Mouse (Mus musculus): ENCODE results near the gene Casr. TPM values are rescaled to one million over a fixed set of nuclear protein-coding genes. Genes with fewer than 3 reads are reported as not detected.

Casr gene
- polyA plus RNA-seq, 1 experiment from 2014 or later, result 0.07 TPM

DNA sequence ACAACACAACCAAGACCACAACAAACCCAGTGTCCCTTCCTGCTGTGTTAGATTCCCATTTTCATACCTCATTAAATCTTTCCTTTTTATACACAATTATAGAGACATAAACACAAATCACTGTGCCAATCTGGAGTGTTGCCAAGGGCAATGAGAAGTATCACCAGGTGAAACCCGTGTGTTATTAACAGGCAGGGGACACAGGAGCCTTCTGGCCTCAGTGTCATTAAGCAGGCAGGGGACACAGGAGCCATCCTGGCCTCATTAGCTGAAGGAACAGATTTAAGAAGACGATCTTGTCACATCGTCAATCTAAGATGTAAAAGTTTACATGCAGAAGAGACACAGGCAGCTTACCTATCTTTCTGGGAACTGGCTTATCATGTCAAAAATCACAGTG lies 33.1 kb downstream of the Casr start:
- H3K4me3 ChIP-seq (replicated peaks; ENCODE audit: low read length), result no peak overlapping the region
- no peak overlapping the region for H3K27ac ChIP-seq
- H3K4me1 ChIP-seq (replicated peaks; ENCODE audit: control insufficient read depth, insufficient read depth, low read length), result no peaks in the 10 kb centered on the region
- no peak for DNase-seq (ENCODE audit: low spot score)
- WGBS, result 81% methylated on average over 3 of the region's 3 CpGs
- no peaks in the 10 kb centered on the region for H3K9me3 ChIP-seq (ENCODE audit: control insufficient read depth, low read length)
- no peaks in the 10 kb centered on the region for H3K36me3 ChIP-seq (replicated peaks; ENCODE audit: control insufficient read depth, insufficient read depth)
- no peak overlapping the region for H3K9ac ChIP-seq
- no peak overlapping the region for H3K4me2 ChIP-seq (replicated peaks)
- no peaks in the 10 kb centered on the region for H3K27me3 ChIP-seq (ENCODE audit: control insufficient read depth, insufficient read depth, low read length)
- ATAC-seq (ENCODE audit: low FRiP score), result no peak

- H3K9me3 ChIP-seq (ENCODE audit: control insufficient read depth, low read length), result no peaks in the 10 kb centered on the region
- ATAC-seq (ENCODE audit: low FRiP score), result no peak
Measured at GRCm38 (mm10) chr16:36526596-36527282, 35.2 kb downstream of the Casr start.

GRCm38 (mm10) chr16:36523095-36523494 lies 38.8 kb downstream of the Casr start:
- H3K4me2 ChIP-seq (replicated peaks), result no peak overlapping the region
- H3K9ac ChIP-seq, result no peak overlapping the region
- DNase-seq (ENCODE audit: low spot score), result no peak
- no peak overlapping the region for H3K4me3 ChIP-seq (replicated peaks; ENCODE audit: low read length)
- WGBS, result 73% methylated on average over 5 of the region's 5 CpGs
- no peaks in the 10 kb centered on the region for H3K36me3 ChIP-seq (replicated peaks; ENCODE audit: control insufficient read depth, insufficient read depth)
- H3K27ac ChIP-seq, result no peak overlapping the region
- no peaks in the 10 kb centered on the region for H3K4me1 ChIP-seq (replicated peaks; ENCODE audit: control insufficient read depth, insufficient read depth, low read length)
- H3K27me3 ChIP-seq (ENCODE audit: control insufficient read depth, insufficient read depth, low read length), result no peaks in the 10 kb centered on the region
- no peak for ATAC-seq (ENCODE audit: low FRiP score)
- no peaks in the 10 kb centered on the region for H3K9me3 ChIP-seq (ENCODE audit: control insufficient read depth, low read length)

More at GRCm38 (mm10) chr16:36526596-36527282, 35.2 kb downstream of the Casr start:
- H3K27ac ChIP-seq, result no peak overlapping the region
- H3K36me3 ChIP-seq (replicated peaks; ENCODE audit: control insufficient read depth, insufficient read depth), result no peaks in the 10 kb centered on the region
- H3K27me3 ChIP-seq (ENCODE audit: control insufficient read depth, insufficient read depth, low read length), result no peaks in the 10 kb centered on the region
- no peak overlapping the region for H3K9ac ChIP-seq
- H3K4me1 ChIP-seq (replicated peaks; ENCODE audit: control insufficient read depth, insufficient read depth, low read length), result no peaks in the 10 kb centered on the region
- DNase-seq (ENCODE audit: low spot score), result no peak
- H3K4me3 ChIP-seq (replicated peaks; ENCODE audit: low read length), result no peak overlapping the region
- WGBS, result 53% methylated on average over 6 of the region's 6 CpGs
- no peak overlapping the region for H3K4me2 ChIP-seq (replicated peaks)

- DNase-seq (ENCODE audit: low spot score), result no peak
- Histone ChIP-seq H3K4me3 (replicated peaks; ENCODE audit: low read length) (no peak overlapping the region), H3K4me1 (replicated peaks; ENCODE audit: control insufficient read depth, insufficient read depth, low read length) (no peaks in the 10 kb centered on the region), H3K27me3 (ENCODE audit: control insufficient read depth, insufficient read depth, low read length) (no peaks in the 10 kb centered on the region), H3K9ac (no peak overlapping the region), H3K36me3 (replicated peaks; ENCODE audit: control insufficient read depth, insufficient read depth) (no peaks in the 10 kb centered on the region), H3K27ac (no peak overlapping the region), H3K4me2 (replicated peaks) (no peak overlapping the region), H3K9me3 (ENCODE audit: control insufficient read depth, low read length) (no peaks in the 10 kb centered on the region)
- no peak for ATAC-seq (ENCODE audit: low FRiP score)
- 75% methylated on average over 2 of the region's 2 CpGs for WGBS
Measured at GRCm38 (mm10) chr16:36516355-36516754, 45.6 kb downstream of the Casr start.

DNA sequence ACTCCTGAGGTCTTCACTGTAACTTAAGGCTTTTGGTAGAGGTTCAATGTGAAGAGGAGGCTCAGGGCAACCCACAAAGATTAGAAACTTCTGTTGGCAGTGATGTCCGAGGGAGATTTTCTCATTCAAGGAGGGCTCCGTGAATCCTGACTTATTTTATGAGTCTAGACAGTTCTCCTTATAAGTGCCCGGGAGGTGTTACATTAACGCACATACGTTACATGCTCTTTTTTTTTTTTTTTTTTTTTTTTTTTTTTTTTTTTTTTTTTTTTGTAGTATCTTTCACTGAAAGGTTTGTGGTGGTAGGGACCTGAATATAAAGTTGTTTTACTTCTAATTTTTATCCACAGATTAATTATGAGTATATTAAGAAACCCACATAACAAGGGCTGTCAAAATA lies 54.6 kb downstream of the Casr start:
- WGBS, result 93% methylated on average over 5 of the region's 5 CpGs
- H3K4me3 ChIP-seq (replicated peaks; ENCODE audit: low read length), result no peak overlapping the region
- H3K27me3 ChIP-seq (ENCODE audit: control insufficient read depth, insufficient read depth, low read length), result no peaks in the 10 kb centered on the region
- no peaks in the 10 kb centered on the region for H3K4me1 ChIP-seq (replicated peaks; ENCODE audit: control insufficient read depth, insufficient read depth, low read length)
- no peak for ATAC-seq (ENCODE audit: low FRiP score)
- no peak overlapping the region for H3K4me2 ChIP-seq (replicated peaks)
- H3K9me3 ChIP-seq (ENCODE audit: control insufficient read depth, low read length), result no peaks in the 10 kb centered on the region
- DNase-seq (ENCODE audit: low spot score), result no peak
- H3K9ac ChIP-seq, result no peak overlapping the region
- H3K36me3 ChIP-seq (replicated peaks; ENCODE audit: control insufficient read depth, insufficient read depth), result no peaks in the 10 kb centered on the region
- H3K27ac ChIP-seq, result no peak overlapping the region

- no peaks in the 10 kb centered on the region for H3K27me3 ChIP-seq (ENCODE audit: control insufficient read depth, insufficient read depth, low read length)
- no peak for DNase-seq (ENCODE audit: low spot score)
- no peaks in the 10 kb centered on the region for H3K4me1 ChIP-seq (replicated peaks; ENCODE audit: control insufficient read depth, insufficient read depth, low read length)
- H3K27ac ChIP-seq, result no peak overlapping the region
- no peak for ATAC-seq (ENCODE audit: low FRiP score)
- no peaks in the 10 kb centered on the region for H3K36me3 ChIP-seq (replicated peaks; ENCODE audit: control insufficient read depth, insufficient read depth)
- no peak overlapping the region for H3K9ac ChIP-seq
- H3K4me3 ChIP-seq (replicated peaks; ENCODE audit: low read length), result no peak overlapping the region
- H3K4me2 ChIP-seq (replicated peaks), result no peak overlapping the region
- no peaks in the 10 kb centered on the region for H3K9me3 ChIP-seq (ENCODE audit: control insufficient read depth, low read length)
Measured at GRCm38 (mm10) chr16:36506827-36507226, 55.1 kb downstream of the Casr start.

DNA sequence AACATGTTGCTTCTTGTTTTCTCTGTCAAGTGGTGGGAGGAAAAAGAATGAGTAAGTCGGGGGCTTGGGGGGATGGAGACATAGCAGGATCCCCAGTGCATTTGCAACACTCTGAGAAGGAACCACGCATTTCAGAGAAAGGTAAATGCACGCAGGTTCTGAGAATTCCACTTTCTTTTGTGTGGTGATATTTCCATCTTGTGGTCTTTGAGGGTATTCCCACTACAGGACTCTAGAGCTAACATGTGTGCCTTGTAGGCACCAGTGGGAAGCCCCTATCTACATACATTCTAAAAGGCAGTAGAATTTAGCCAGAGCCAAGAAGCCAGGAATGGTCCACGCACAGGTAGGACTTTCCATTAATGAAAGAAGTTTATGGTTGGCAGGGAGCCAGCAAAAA lies 56.0 kb downstream of the Casr start:
- DNase-seq (ENCODE audit: low spot score) (no peak), ATAC-seq (ENCODE audit: low FRiP score) (no peak)
- Histone ChIP-seq H3K4me3 (replicated peaks; ENCODE audit: low read length) (no peak overlapping the region), H3K9ac (no peak overlapping the region), H3K4me2 (replicated peaks) (no peak overlapping the region), H3K4me1 (replicated peaks; ENCODE audit: control insufficient read depth, insufficient read depth, low read length) (no peaks in the 10 kb centered on the region), H3K27ac (no peak overlapping the region), H3K36me3 (replicated peaks; ENCODE audit: control insufficient read depth, insufficient read depth) (no peaks in the 10 kb centered on the region), H3K9me3 (ENCODE audit: control insufficient read depth, low read length) (no peaks in the 10 kb centered on the region), H3K27me3 (ENCODE audit: control insufficient read depth, insufficient read depth, low read length) (no peaks in the 10 kb centered on the region)
- WGBS, result 62% methylated on average over 4 of the region's 4 CpGs

DNA sequence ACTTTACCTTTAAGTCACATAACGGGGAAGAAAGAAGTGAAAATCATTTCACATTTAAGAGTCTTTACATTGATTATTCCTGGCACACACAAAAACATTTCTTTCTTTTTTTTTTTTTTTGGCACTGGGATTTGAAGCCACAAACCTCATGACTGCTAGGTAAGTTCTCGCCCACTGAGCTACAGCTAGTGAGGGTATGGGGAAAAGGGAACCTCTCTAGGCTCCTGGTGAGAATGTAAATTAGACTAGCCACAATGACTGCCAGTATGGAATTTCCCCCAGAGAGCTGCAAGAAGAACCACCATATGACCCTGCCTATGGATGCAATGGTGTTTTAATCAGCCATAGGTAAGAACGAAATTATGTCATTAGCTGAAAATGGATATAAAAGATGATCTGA lies 56.8 kb downstream of the Casr start:
- ATAC-seq (ENCODE audit: low FRiP score) (no peak), DNase-seq (ENCODE audit: low spot score) (no peak)
- Histone ChIP-seq H3K9me3 (ENCODE audit: control insufficient read depth, low read length) (no peaks in the 10 kb centered on the region), H3K27me3 (ENCODE audit: control insufficient read depth, insufficient read depth, low read length) (no peaks in the 10 kb centered on the region), H3K36me3 (replicated peaks; ENCODE audit: control insufficient read depth, insufficient read depth) (no peaks in the 10 kb centered on the region), H3K4me1 (replicated peaks; ENCODE audit: control insufficient read depth, insufficient read depth, low read length) (no peaks in the 10 kb centered on the region), H3K4me2 (replicated peaks) (no peak overlapping the region), H3K27ac (no peak overlapping the region), H3K4me3 (replicated peaks; ENCODE audit: low read length) (no peak overlapping the region), H3K9ac (no peak overlapping the region)
- WGBS, result 79% methylated on average over 3 of the region's 3 CpGs

- H3K36me3 ChIP-seq (replicated peaks; ENCODE audit: control insufficient read depth, insufficient read depth), result no peaks in the 10 kb centered on the region
- no peak overlapping the region for H3K4me2 ChIP-seq (replicated peaks)
- no peaks in the 10 kb centered on the region for H3K27me3 ChIP-seq (ENCODE audit: control insufficient read depth, insufficient read depth, low read length)
- H3K27ac ChIP-seq, result no peak overlapping the region
- H3K4me1 ChIP-seq (replicated peaks; ENCODE audit: control insufficient read depth, insufficient read depth, low read length), result no peaks in the 10 kb centered on the region
- no peak overlapping the region for H3K9ac ChIP-seq
- ATAC-seq (ENCODE audit: low FRiP score) (no peak), DNase-seq (ENCODE audit: low spot score) (no peak)
- no peaks in the 10 kb centered on the region for H3K9me3 ChIP-seq (ENCODE audit: control insufficient read depth, low read length)
- WGBS, result 81% methylated on average over 2 of the region's 2 CpGs
- no peak overlapping the region for H3K4me3 ChIP-seq (replicated peaks; ENCODE audit: low read length)
Measured at GRCm38 (mm10) chr16:36502286-36502685, 59.7 kb downstream of the Casr start.

GRCm38 (mm10) chr16:36492420-36492819 lies 69.5 kb downstream of the Casr start:
- no peaks in the 10 kb centered on the region for H3K9me3 ChIP-seq (ENCODE audit: control insufficient read depth, low read length)
- H3K27ac ChIP-seq, result no peak overlapping the region
- DNase-seq (ENCODE audit: low spot score), result no peak
- H3K27me3 ChIP-seq (ENCODE audit: control insufficient read depth, insufficient read depth, low read length), result no peaks in the 10 kb centered on the region
- H3K4me3 ChIP-seq (replicated peaks; ENCODE audit: low read length), result no peak overlapping the region
- no peaks in the 10 kb centered on the region for H3K36me3 ChIP-seq (replicated peaks; ENCODE audit: control insufficient read depth, insufficient read depth)
- WGBS, result 85% methylated on average over 1 of the region's 1 CpGs
- ATAC-seq (ENCODE audit: low FRiP score), result no peak
- no peaks in the 10 kb centered on the region for H3K4me1 ChIP-seq (replicated peaks; ENCODE audit: control insufficient read depth, insufficient read depth, low read length)
- no peak overlapping the region for H3K9ac ChIP-seq
- no peak overlapping the region for H3K4me2 ChIP-seq (replicated peaks)

Data from hindbrain, embryonic 14.5 days (tissue).